Mouse (Mus musculus) heart, embryonic 11.5 days (tissue): ENCODE measurements around the gene Uimc1. TPM values are rescaled to one million over a fixed set of nuclear protein-coding genes. Genes with fewer than 3 reads are reported as not detected.

ENCODE experiments used
- ATAC-seq: fragments of 200-750 bp; cut with Nextera tagmentation; replicated peaks from 2 replicates; pipeline ENCODE4 v1.8.0; 2017; ENCODE audit warnings: moderate library complexity; ENCODE audit not compliant: insufficient number of reproducible peaks, low FRiP score, low TSS enrichment
- H3K27ac ChIP-seq: fragments of 300-500 bp; sonication (generic); 2 replicates; pipeline ENCODE4 v1.5.1; 2014; ENCODE audit warnings: mild to moderate bottlenecking, low read depth, low read length
- H3K27me3 ChIP-seq: fragments of 300-500 bp; sonication (generic); 2 replicates; pipeline ENCODE4 v1.6.1; 2014; ENCODE audit warnings: mild to moderate bottlenecking, low read length, mixed read lengths; ENCODE audit not compliant: control insufficient read depth, insufficient read depth
- H3K36me3 ChIP-seq: fragments of 300-500 bp; sonication (generic); 2 replicates; pipeline ENCODE4 v1.6.1; 2014; ENCODE audit warnings: mild to moderate bottlenecking, low read length, moderate library complexity, mixed read lengths; ENCODE audit not compliant: control insufficient read depth, insufficient read depth
- H3K4me1 ChIP-seq: fragments of 300-500 bp; sonication (generic); 2 replicates; pipeline ENCODE4 v1.6.1; 2014; ENCODE audit warnings: low read length; ENCODE audit not compliant: control insufficient read depth, insufficient read depth
- H3K4me2 ChIP-seq: fragments of 300-500 bp; sonication (generic); 2 replicates; pipeline ENCODE4 v1.6.1; 2014; ENCODE audit warnings: mild to moderate bottlenecking, moderate library complexity
- H3K4me3 ChIP-seq: fragments of 300-500 bp; sonication (generic); 2 replicates; pipeline ENCODE4 v1.5.1; 2014; ENCODE audit warnings: low read depth, low read length
- H3K9ac ChIP-seq: fragments of 300-500 bp; sonication (generic); 2 replicates; pipeline ENCODE4 v1.6.1; 2014; ENCODE audit warnings: mild to moderate bottlenecking, low read depth, low read length, moderate library complexity
- H3K9me3 ChIP-seq: fragments of 300-500 bp; sonication (generic); replicated peaks from 2 replicates; pipeline ENCODE4 v1.6.1; 2016; ENCODE audit warnings: low read length; ENCODE audit not compliant: control insufficient read depth
- WGBS: fragments of 180-500 bp; shearing (Covaris S2); extraction: QIAGEN DNeasy Blood & Tissue Kit; methylation state at CpG from one replicate; pipeline ENCODE4 v1.1.7; 2014; ENCODE audit not compliant: insufficient replicate concordance; 5-methylcytosine and 5-hydroxymethylcytosine counted together
- polyA plus RNA-seq: library from polyadenylated mRNA; unstranded; fragments of >200 nt; fragmentation: Nextera tagmentation; extraction: Ambion mirVana; gene quantifications from 2 replicates; pipeline ENCODE4 v1.2.1, GENCODE M21; 2014

Gene Uimc1
- polyA plus RNA-seq, 1 experiment from 2014 or later = 18.7 TPM

DNA sequence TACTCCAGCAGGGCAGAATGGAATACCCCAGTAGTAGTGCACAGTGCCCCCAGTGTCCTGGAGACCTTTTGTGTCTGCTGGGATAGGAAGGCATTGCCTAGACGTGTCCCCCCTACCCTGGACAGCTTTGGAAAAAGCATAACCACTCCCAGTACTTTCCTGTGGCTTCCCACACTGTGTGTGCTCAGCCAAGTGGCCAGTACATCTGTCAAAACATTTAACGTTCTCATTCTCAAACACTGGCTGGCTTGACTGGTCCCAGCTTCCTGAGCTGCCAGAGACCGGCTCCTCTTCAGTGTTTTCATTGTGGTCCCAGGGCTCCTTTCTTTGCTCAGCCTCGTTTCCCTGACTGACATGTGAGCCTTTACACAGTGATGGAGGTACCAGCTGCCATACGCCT is 24.5 kb downstream of the Uimc1 start:
- Histone ChIP-seq H3K4me1 (no peaks in the 10 kb centered on the region), H3K27me3 (no peaks in the 10 kb centered on the region), H3K4me2 (no peak overlapping the region), H3K36me3 (no peaks in the 10 kb centered on the region; the same call in 1 of the 2 replicates), H3K27ac (no peak overlapping the region), H3K9ac (no peak overlapping the region), H3K9me3 (no peaks in the 10 kb centered on the region), H3K4me3 (no peak overlapping the region)
- WGBS = 63% methylated on average over 5 of the region's 5 CpGs
- ATAC-seq = no peak

GRCm38 (mm10) chr13:55071322-55071721 is 28.8 kb downstream of the Uimc1 start:
- Histone ChIP-seq H3K27ac (no peak overlapping the region), H3K4me2 (no peak overlapping the region), H3K4me1 (no peaks in the 10 kb centered on the region), H3K4me3 (no peak overlapping the region), H3K27me3 (no peaks in the 10 kb centered on the region), H3K36me3 (no peaks in the 10 kb centered on the region; the same call in 1 of the 2 replicates), H3K9ac (no peak overlapping the region), H3K9me3 (no peaks in the 10 kb centered on the region)
- ATAC-seq = no peak
- 7% methylated on average over 3 of the region's 3 CpGs for WGBS

DNA sequence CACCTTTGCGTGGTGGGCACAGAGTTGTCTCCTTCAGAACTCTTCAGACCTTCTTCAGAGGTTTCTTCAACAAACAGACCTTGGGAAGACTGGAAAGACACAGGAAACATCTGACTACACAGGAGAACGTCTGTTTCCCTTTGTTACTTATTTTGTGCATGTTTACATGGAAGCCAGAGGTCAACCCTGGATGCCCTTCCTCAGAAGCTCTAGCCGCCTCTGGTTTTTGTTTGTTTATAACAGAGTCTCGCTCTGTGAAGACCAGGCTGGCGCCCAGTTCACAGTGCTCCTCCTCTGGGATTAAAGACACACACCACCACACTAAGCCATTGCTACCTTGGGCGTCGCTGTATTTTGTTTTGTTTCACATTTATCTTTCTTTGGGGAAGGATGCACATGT is 30.4 kb downstream of the Uimc1 start:
- Histone ChIP-seq H3K4me2 (no peak overlapping the region), H3K27me3 (no peaks in the 10 kb centered on the region), H3K4me3 (no peak overlapping the region), H3K9me3 (no peaks in the 10 kb centered on the region), H3K4me1 (no peaks in the 10 kb centered on the region), H3K36me3 (no peaks in the 10 kb centered on the region), H3K9ac (no peak overlapping the region), H3K27ac (no peak overlapping the region)
- no peak for ATAC-seq
- 63% methylated on average over 7 of the region's 7 CpGs for WGBS

DNA sequence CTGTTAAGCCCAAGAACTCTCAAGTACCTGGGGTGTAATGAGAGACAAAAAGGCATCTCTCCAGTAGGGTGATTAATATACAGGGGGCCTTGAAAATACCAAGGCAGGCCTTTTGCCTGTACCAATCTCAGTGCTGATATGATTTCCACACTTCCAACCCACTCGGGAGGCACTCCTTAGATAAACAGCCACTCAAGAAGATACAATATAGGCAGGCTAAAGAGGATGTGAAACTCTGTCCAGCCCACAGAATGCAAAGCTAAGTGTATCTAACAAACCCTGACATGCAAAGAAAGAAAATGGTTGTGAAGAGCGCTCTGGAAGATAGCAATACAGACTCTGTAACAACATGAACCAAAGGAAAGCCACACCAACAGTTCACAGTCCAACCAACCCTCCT is 36.8 kb downstream of the Uimc1 start:
- H3K4me1 ChIP-seq = no peaks in the 10 kb centered on the region
- no peak overlapping the region for H3K4me3 ChIP-seq
- no peak overlapping the region for H3K27ac ChIP-seq
- 66% methylated on average over 2 of the region's 2 CpGs for WGBS
- H3K4me2 ChIP-seq = no peak overlapping the region
- no peak overlapping the region for H3K9ac ChIP-seq
- ATAC-seq = no peak
- H3K27me3 ChIP-seq = no peaks in the 10 kb centered on the region
- H3K9me3 ChIP-seq = no peaks in the 10 kb centered on the region
- no peaks in the 10 kb centered on the region for H3K36me3 ChIP-seq

DNA sequence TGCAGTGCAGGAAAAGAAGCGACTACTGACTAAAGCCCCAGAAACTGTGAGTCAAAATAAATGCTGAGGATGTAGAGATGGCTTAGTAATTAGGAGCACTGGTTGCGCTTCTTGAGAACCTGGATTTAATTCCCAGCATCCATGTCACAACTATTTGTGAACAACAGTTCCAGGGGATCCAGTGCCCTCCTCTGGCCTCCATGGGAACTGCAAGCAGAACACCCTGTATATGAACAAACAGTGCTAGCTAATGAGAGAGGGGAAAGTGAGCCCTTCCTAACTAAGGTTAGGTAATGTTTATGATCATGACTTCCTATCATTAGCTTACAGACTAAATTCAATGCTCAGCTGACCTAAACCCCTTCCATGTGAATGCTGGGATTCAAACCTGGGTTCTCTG is 42.1 kb downstream of the Uimc1 start:
- no peaks in the 10 kb centered on the region for H3K27me3 ChIP-seq
- H3K4me3 ChIP-seq = no peak overlapping the region
- no peaks in the 10 kb centered on the region for H3K36me3 ChIP-seq
- no peak overlapping the region for H3K9ac ChIP-seq
- no peak overlapping the region for H3K4me2 ChIP-seq
- no peaks in the 10 kb centered on the region for H3K4me1 ChIP-seq
- ATAC-seq = no peak
- 88% methylated on average over 2 of the region's 2 CpGs for WGBS
- H3K27ac ChIP-seq = no peak overlapping the region
- H3K9me3 ChIP-seq = no peaks in the 10 kb centered on the region

DNA sequence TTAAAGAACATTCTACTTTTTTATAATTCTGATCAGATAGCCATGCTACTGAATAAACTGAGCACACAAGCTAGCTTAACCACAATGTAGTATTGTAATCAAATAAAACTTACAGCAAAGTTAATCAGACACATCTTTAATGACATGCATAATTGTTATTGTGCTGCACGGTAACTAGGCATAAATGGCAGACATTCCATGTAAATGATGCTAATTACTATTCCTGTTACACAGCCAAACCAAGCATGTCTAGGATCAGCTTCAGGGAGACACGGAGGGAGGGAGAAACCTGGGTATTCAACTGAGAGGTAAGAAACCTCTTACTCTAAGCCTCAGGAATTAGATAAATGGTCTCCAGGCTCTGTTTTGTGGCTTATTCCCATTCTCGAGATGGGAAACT is 52.4 kb downstream of the Uimc1 start:
- Histone ChIP-seq H3K27me3 (no peaks in the 10 kb centered on the region), H3K4me2 (no peak overlapping the region), H3K9me3 (no peaks in the 10 kb centered on the region), H3K4me3 (no peak overlapping the region), H3K4me1 (no peaks in the 10 kb centered on the region), H3K9ac (no peak overlapping the region), H3K27ac (no peak overlapping the region), H3K36me3 (peaks cover 5% of the 10 kb centered on the region)
- WGBS = 81% methylated on average over 3 of the region's 3 CpGs
- no peak for ATAC-seq

- Histone ChIP-seq H3K4me3 (no peak overlapping the region), H3K36me3 (no peaks in the 10 kb centered on the region), H3K27me3 (no peaks in the 10 kb centered on the region), H3K4me2 (no peak overlapping the region), H3K9ac (no peak overlapping the region), H3K27ac (no peak overlapping the region), H3K9me3 (no peaks in the 10 kb centered on the region), H3K4me1 (no peaks in the 10 kb centered on the region)
- ATAC-seq = no peak
- 92% methylated on average over 2 of the region's 2 CpGs for WGBS
Measured at GRCm38 (mm10) chr13:55040016-55040415, 60.1 kb downstream of the Uimc1 start.

DNA sequence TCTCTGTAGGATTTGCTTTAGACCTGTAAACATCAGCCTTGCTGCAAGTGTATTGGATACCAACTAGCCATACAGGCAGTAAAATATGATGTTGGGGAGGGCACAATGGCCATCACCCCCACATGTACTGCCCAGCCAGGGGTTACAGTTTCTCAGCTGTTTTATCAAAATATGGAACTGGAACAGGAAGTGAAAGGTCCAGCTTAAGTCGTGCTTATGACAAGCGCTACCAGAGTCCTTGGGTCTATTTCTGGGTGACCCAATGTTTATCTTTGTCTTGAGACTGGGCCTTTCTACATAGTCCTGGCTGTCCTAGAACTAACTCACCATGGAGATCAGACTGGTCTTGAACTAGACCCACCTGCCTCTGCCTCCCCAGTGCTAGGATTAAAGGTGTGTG is 75.9 kb downstream of the Uimc1 start:
- no peak overlapping the region for H3K4me3 ChIP-seq
- no peak overlapping the region for H3K4me2 ChIP-seq
- H3K36me3 ChIP-seq = no peaks in the 10 kb centered on the region; the same call in 1 of the 2 replicates
- ATAC-seq = no peak
- no peaks in the 10 kb centered on the region; the same call in 1 of the 2 replicates for H3K4me1 ChIP-seq
- H3K27me3 ChIP-seq = no peaks in the 10 kb centered on the region
- H3K9ac ChIP-seq = no peak overlapping the region
- WGBS = 83% methylated on average over 2 of the region's 2 CpGs
- H3K9me3 ChIP-seq = no peaks in the 10 kb centered on the region
- no peak overlapping the region for H3K27ac ChIP-seq

DNA sequence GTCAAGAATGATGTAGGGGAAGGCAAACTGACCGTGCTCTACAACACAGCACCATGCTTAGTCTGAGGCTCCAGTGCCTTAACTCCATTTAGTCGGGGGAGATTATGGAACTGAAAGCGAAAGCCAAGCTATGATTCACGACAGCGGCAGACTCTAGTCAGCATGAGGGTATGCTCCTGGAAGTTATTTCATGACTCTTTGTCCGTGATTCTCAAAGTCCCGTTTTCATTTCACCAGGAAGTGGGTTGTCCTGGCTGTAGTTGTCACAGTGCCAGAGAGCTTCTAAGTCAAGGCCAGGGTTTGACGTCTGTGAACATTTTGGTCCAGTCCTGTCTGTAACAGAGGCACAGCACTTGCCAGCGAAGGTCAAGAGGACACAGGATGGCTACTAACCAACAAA is 77.4 kb downstream of the Uimc1 start:
- Histone ChIP-seq H3K9me3 (no peaks in the 10 kb centered on the region), H3K4me3 (no peak overlapping the region), H3K36me3 (no peaks in the 10 kb centered on the region; the same call in 1 of the 2 replicates), H3K4me2 (no peak overlapping the region), H3K4me1 (no peaks in the 10 kb centered on the region; the same call in 1 of the 2 replicates), H3K27ac (no peak overlapping the region), H3K27me3 (no peaks in the 10 kb centered on the region), H3K9ac (no peak overlapping the region)
- no peak for ATAC-seq
- 71% methylated on average over 9 of the region's 9 CpGs for WGBS
